Mouse (Mus musculus): Measurements from ENCODE around the gene Olfr1418.
A peak's percentile ranks its signal among the peaks of the same experiment; 100 is the strongest.

DNA sequence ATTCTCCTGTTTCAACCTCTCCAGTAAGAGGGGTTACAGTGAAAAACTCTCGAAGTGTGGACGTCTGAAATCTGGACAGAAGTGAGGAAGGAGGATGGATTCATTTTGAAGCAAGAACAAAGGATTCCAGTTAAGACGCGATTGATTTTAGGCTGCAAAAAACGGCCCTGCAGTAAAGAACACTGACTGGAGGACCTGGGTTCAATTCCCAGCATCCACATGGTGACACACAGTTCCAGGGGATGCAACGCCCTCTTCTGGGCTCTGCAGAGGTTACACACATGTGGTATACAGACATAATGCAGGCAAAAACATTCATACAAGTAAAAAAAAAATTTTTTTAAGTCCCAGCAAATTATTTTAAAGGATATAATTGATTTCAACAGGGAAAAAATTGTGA is 40.7 kb downstream of the Olfr1418 start:
- no peak for TF ChIP-seq POLR2A (IDR thresholded peaks at IDR 0.05; ENCODE audit: low read depth, low read length)
- peak; percentile 12; the same call in 1 of the 2 replicates for TF ChIP-seq CTCF (IDR thresholded peaks at IDR 0.05; ENCODE audit: borderline replicate concordance, insufficient read depth, low read length)
